ENCODE assay signal across 20 mouse cellular contexts in the genomic region with DNA sequence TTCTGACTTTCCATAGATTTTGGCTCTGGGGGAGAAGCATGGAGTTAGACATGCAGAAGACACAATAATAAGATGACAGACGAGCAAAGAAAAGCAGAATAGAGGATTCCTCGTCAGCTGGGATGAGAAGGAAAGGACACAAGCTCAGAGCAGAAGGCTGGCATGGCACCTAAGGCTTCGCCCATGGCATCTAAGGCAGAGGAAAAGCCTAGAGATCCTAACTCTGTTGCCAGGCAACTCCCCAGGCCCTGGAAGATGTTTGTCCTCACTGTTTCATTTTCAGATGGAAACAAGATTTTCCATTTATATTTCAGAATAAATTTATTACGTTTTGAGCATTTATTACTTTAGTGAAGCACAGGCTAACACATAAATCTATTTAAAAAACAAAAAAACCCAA. TPM values are rescaled to one million over a fixed set of nuclear protein-coding genes. Genes with fewer than 3 reads are reported as not detected.
"Had no signal": no experiment of that assay in that cellular context is flagged by ENCODE, and none has a peak within 500 bp of the region (broad histone marks: within the 10 kb centered on the region; RNA-seq: fewer than 3 reads in every experiment).

No protein-coding gene starts in this region.

- H3K4me1 ChIP-seq: midbrain, embryonic 10.5 days; midbrain, embryonic 12.5 days; neural tube, embryonic 13.5 days; neural tube, embryonic 15.5 days had no signal

- H3K9ac ChIP-seq: lung, embryonic 14.5 days; midbrain, embryonic 12.5 days; neural tube, embryonic 13.5 days; neural tube, embryonic 15.5 days had no signal

- H3K27me3 ChIP-seq: midbrain, embryonic 12.5 days; neural tube, embryonic 13.5 days; neural tube, embryonic 15.5 days had no signal

- H3K4me3 ChIP-seq: midbrain, embryonic 10.5 days; midbrain, embryonic 12.5 days; myocyte; neural tube, embryonic 13.5 days; neural tube, embryonic 15.5 days had no signal

- H3K4me2 ChIP-seq: lung, embryonic 14.5 days; midbrain, embryonic 12.5 days; neural tube, embryonic 13.5 days; neural tube, embryonic 15.5 days had no signal

- H3K27ac ChIP-seq: midbrain, embryonic 10.5 days; midbrain, embryonic 12.5 days; neural tube, embryonic 13.5 days; neural tube, embryonic 15.5 days had no signal

- H3K9me3 ChIP-seq: midbrain, embryonic 10.5 days; midbrain, embryonic 12.5 days; neural tube, embryonic 13.5 days; neural tube, embryonic 15.5 days had no signal

- ATAC-seq: midbrain, embryonic 16.5 days had no signal

- DNase-seq: lung, adult 18-20 months; lung, embryonic 14.5 days; lung, postnatal 10 days; lung, postnatal 4 days; midbrain, embryonic 14.5 days; retina, postnatal 1 day; right cerebral cortex, adult 18-20 months; right cerebral cortex, postnatal 25 days; right cerebral cortex, postnatal 4 days; spleen, adult 18-20 months; thymus, adult 18-20 months; thymus, postnatal 14 days; thymus, postnatal 36 days had no signal

- H3K36me3 ChIP-seq: midbrain, embryonic 10.5 days; midbrain, embryonic 12.5 days; neural tube, embryonic 13.5 days; neural tube, embryonic 15.5 days had no signal

RNA-seq across cellular contexts. Expression of gene Aldh1a1, which starts 48.5 kb away (rescaled TPM):
- polyA plus RNA-seq: myocyte; neural tube, embryonic 11.5 days had no signal
